Mouse (Mus musculus): Measurements from ENCODE around the gene Etnk1. TPM values are rescaled to one million over a fixed set of nuclear protein-coding genes. Genes with fewer than 3 reads are reported as not detected.
"Not testable (repeated sequence)": the region's sequence is repeated elsewhere in the genome, so short reads cannot be mapped to it uniquely, and the experiment has no call there.

Etnk1 gene
- polyA plus RNA-seq, 1 experiment from 2014 or later: 50.3 TPM

- H3K9me3 ChIP-seq: no peaks in the 10 kb centered on the region
- H3K4me3 ChIP-seq: peak overlapping the region; percentile 81
- peak overlapping the region; percentile 93 for H3K9ac ChIP-seq
- H3K27ac ChIP-seq: peak overlapping the region; percentile 90
- H3K27me3 ChIP-seq (replicated peaks): no peaks in the 10 kb centered on the region
- H3K4me2 ChIP-seq: peak overlapping the region; percentile 65
- no peaks in the 10 kb centered on the region for H3K36me3 ChIP-seq (replicated peaks)
- peaks cover 33% of the 10 kb centered on the region for H3K4me1 ChIP-seq
- ATAC-seq (replicated peaks): no peak
- 31% methylated on average over 6 of the region's 6 CpGs for WGBS
These were observed 1.1 kb downstream of the Etnk1 start for GRCm38 (mm10) chr6:143167981-143168674.

DNA sequence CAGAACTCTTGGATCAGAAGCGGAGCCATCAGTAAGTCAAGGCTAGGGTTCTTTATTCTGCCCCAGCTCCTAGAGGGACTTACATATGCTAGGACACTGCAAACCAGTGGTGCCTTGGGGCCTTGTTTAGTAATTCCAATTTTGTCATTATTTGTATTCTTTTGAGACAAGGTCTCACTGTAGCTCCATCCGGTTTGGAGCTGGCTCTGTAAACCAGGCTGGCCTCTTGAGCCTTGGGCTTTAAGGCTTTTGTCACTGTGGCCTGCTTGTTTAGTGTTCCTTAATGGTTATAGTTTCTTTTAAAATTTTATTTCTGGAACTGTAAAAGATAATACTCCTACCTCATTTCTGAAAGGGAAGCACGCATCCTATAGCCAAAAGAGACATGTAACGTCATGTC is 2.4 kb downstream of the Etnk1 start:
- no peaks in the 10 kb centered on the region for H3K9me3 ChIP-seq
- no peaks in the 10 kb centered on the region for H3K27me3 ChIP-seq (replicated peaks)
- H3K4me1 ChIP-seq: peaks cover 33% of the 10 kb centered on the region
- H3K4me2 ChIP-seq: peak overlapping the region; percentile 65
- H3K36me3 ChIP-seq (replicated peaks): no peaks in the 10 kb centered on the region
- no peak overlapping the region for H3K27ac ChIP-seq
- WGBS: 77% methylated on average over 4 of the region's 4 CpGs
- peak overlapping the region; percentile 15 for H3K9ac ChIP-seq
- ATAC-seq (replicated peaks): no peak
- H3K4me3 ChIP-seq: no peak overlapping the region

DNA sequence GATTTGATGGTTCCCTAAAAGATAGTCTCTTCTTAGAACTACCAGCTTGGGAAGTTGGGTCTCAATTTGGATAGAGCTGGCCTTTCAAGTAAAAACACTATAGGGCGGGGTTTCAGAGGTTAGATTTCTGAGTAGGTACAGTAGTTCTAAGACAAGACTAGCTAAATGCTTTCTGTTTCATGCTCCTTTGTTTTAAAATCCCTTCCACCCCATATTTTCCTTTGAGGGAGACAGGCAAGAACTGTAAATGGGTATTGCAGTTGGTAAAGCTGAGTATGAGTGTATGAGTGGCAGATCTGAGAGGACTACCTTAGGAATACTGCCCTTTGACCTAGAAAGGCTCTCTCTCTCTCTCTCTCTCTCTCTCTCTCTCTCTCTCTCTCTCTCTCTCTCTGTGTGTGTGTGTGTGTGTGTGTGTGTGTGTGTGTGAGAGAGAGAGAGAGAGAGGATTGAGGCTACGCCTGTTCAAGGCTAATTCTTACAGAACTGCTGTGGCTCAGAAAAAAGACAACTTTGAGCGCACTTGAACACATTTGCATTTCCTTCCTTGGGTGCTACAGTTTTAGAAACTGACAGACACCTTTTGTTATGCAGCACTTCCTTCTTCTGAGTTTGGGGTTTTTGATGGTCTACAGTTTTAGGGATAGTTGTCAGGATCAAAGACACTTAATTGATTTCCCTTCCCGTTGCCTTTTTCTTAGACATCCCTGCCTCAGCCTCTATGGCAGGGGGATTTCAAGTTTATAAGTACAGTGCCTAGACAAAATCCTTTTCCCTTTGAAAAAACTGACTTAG is 3.3 kb downstream of the Etnk1 start:
- Histone ChIP-seq H3K4me1 (peaks cover 33% of the 10 kb centered on the region), H3K4me3 (no peak overlapping the region), H3K9ac (no peak overlapping the region), H3K36me3 (replicated peaks) (no peaks in the 10 kb centered on the region), H3K4me2 (no peak overlapping the region), H3K27ac (no peak overlapping the region), H3K27me3 (replicated peaks) (no peaks in the 10 kb centered on the region), H3K9me3 (no peaks in the 10 kb centered on the region)
- WGBS: 82% methylated on average over 4 of the region's 4 CpGs
- ATAC-seq (replicated peaks): no peak

DNA sequence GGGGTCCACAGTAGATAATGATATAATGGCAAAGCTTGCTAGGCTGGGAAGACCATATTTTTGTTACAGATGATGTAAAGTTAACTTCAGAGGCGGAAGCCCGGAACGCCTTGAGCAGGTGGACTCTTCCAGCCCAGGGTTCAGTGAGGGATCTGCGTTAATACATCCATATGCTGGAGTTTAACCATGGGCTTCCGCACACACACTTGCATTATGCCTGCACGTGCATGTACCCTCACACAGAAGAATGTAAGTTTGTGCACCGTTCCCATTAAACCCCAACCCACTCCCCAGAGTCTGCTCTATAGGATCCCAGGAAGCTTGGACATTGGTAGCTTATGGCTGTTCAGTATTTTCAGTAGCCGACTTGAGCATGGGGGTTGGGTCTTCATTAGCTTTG is 4.0 kb downstream of the Etnk1 start:
- Histone ChIP-seq H3K9ac (no peak overlapping the region), H3K27me3 (replicated peaks) (no peaks in the 10 kb centered on the region), H3K36me3 (replicated peaks) (no peaks in the 10 kb centered on the region), H3K27ac (no peak overlapping the region), H3K4me2 (no peak overlapping the region), H3K9me3 (no peaks in the 10 kb centered on the region), H3K4me3 (no peak overlapping the region), H3K4me1 (peaks cover 30% of the 10 kb centered on the region)
- WGBS: 94% methylated on average over 8 of the region's 8 CpGs
- ATAC-seq (replicated peaks): no peak

DNA sequence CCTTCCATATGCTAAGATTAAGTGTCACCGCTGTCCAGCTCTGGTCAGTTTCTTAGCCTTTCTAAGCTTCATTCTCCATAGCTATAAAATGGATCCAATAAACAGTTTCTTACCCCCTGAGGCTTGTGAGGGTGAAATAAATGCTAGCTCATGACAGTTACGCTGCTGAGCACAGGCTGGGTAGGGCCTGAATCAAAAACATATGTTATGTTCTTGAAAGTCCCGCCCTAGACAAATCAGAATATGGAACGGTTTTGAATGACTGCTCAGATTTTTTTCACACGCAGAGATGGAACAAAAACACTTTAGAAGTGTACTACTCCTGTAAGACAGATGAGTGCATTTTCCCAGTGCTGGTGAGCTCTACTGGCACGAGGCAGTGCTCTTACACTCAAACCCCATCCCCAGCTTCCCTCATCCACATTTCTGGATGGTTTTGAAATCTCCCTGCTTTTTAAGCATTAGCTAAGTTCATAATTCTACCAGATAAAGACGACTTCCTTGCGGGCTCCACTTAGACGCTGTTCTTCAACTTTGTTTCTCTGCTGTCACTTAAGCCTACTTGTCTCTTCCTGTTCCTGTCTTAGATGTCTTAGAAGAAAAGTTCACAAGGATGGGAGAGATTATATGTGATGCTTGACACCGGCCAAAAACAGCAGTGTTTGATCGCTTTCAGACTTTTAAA is 4.9 kb downstream of the Etnk1 start:
- no peak overlapping the region for H3K9ac ChIP-seq
- H3K36me3 ChIP-seq (replicated peaks): no peaks in the 10 kb centered on the region
- no peaks in the 10 kb centered on the region for H3K9me3 ChIP-seq
- H3K4me2 ChIP-seq: no peak overlapping the region
- WGBS: 88% methylated on average over 11 of the region's 11 CpGs
- H3K4me1 ChIP-seq: peaks cover 27% of the 10 kb centered on the region
- no peak overlapping the region for H3K27ac ChIP-seq
- H3K27me3 ChIP-seq (replicated peaks): no peaks in the 10 kb centered on the region
- no peak for ATAC-seq (replicated peaks)
- no peak overlapping the region for H3K4me3 ChIP-seq

DNA sequence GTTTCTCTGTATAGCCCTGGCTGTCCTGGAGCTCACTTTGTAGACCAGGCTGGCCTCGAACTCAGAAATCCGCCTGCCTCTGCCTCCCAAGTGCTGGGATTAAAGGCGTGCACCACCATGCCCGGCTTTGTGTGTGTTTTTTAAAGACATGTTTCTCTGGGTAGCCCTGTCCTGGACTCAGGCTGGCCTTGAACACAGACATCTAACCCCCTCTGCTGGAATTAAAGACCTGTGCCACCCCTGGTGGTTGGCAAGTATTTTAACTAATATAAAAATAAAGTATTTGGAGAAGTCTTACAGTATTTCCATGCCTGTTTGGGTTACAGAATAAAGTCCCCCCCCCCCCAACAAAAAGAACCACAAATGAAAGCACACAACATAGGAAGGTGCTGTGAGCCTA is 5.7 kb downstream of the Etnk1 start:
- peaks cover 27% of the 10 kb centered on the region for H3K4me1 ChIP-seq
- H3K27ac ChIP-seq; H3K4me2 ChIP-seq; ATAC-seq (replicated peaks); H3K4me3 ChIP-seq; H3K9me3 ChIP-seq; H3K36me3 ChIP-seq (replicated peaks); H3K27me3 ChIP-seq (replicated peaks); H3K9ac ChIP-seq: not testable (repeated sequence)
- WGBS: 95% methylated on average over 4 of the region's 4 CpGs

GRCm38 (mm10) chr6:143174226-143174625 is 7.2 kb downstream of the Etnk1 start:
- no peak for ATAC-seq (replicated peaks)
- peaks cover 17% of the 10 kb centered on the region for H3K4me1 ChIP-seq
- H3K27ac ChIP-seq: no peak overlapping the region
- H3K9me3 ChIP-seq: no peaks in the 10 kb centered on the region
- H3K4me2 ChIP-seq: no peak overlapping the region
- no peak overlapping the region for H3K4me3 ChIP-seq
- H3K36me3 ChIP-seq (replicated peaks): no peaks in the 10 kb centered on the region
- WGBS: 97% methylated on average over 4 of the region's 4 CpGs
- H3K9ac ChIP-seq: no peak overlapping the region
- H3K27me3 ChIP-seq (replicated peaks): no peaks in the 10 kb centered on the region

GRCm38 (mm10) chr6:143174906-143175656 is 8.1 kb downstream of the Etnk1 start:
- H3K9ac ChIP-seq: no peak overlapping the region
- peaks cover 9% of the 10 kb centered on the region; the same call in 1 of the 2 replicates for H3K4me1 ChIP-seq
- no peaks in the 10 kb centered on the region for H3K9me3 ChIP-seq
- 37% methylated on average over 3 of the region's 3 CpGs for WGBS
- no peak overlapping the region for H3K27ac ChIP-seq
- no peaks in the 10 kb centered on the region for H3K27me3 ChIP-seq (replicated peaks)
- peak; percentile 43 for ATAC-seq (replicated peaks)
- no peak overlapping the region for H3K4me2 ChIP-seq
- no peaks in the 10 kb centered on the region for H3K36me3 ChIP-seq (replicated peaks)
- H3K4me3 ChIP-seq: no peak overlapping the region

DNA sequence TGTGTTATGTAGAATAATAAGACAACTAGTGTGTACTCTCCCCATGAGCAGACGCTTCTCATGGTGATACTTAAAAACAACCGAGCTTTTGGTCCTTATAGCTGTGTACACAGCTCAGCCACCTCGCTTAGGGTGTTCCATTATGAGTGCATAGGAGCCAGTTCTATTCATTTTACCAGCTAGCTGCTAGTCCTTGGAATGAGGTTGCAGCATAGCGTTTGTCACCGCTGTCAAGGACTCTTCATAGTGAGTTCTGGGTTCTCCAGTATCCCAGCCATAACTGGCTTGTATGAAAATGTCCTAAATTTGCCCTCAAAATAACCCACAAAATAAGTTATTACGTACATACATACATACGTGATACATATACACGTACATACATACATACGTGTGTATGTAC is 9.1 kb downstream of the Etnk1 start:
- ATAC-seq (replicated peaks): no peak
- Histone ChIP-seq H3K27ac (no peak overlapping the region), H3K36me3 (replicated peaks) (no peaks in the 10 kb centered on the region), H3K9ac (no peak overlapping the region), H3K4me2 (no peak overlapping the region), H3K9me3 (no peaks in the 10 kb centered on the region), H3K27me3 (replicated peaks) (no peaks in the 10 kb centered on the region), H3K4me1 (peaks cover under 1% of the 10 kb centered on the region; the same call in 1 of the 2 replicates), H3K4me3 (no peak overlapping the region)
- WGBS: 95% methylated on average over 9 of the region's 9 CpGs

DNA sequence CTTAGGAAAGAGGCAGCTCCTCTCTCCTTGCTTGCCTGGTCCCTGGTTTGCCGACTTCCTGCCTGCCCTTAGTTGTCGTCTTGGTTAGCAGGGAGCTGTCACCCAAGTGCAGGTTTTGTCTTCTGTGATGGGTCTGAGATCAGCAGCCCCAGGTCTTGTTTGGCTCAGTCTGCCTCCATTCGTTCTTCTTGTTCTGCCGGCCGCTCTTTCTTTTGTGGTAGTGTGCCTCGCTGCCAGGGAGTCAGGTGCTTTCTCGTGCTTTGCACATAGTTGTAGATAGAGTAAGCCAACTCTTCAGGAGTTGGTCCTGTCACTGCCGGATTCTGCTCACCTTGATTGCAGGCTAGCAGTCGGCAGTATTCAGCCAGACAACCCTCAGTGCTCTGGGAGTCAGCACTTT is 9.6 kb downstream of the Etnk1 start:
- no peak for ATAC-seq (replicated peaks)
- Histone ChIP-seq H3K4me1 (no peaks in the 10 kb centered on the region), H3K9me3 (no peaks in the 10 kb centered on the region), H3K36me3 (replicated peaks) (no peaks in the 10 kb centered on the region), H3K9ac (no peak overlapping the region), H3K27ac (no peak overlapping the region), H3K27me3 (replicated peaks) (no peaks in the 10 kb centered on the region), H3K4me2 (no peak overlapping the region), H3K4me3 (no peak overlapping the region)
- 93% methylated on average over 9 of the region's 9 CpGs for WGBS

- no peak overlapping the region for H3K27ac ChIP-seq
- no peaks in the 10 kb centered on the region for H3K27me3 ChIP-seq (replicated peaks)
- WGBS: 78% methylated on average over 4 of the region's 4 CpGs
- no peak overlapping the region for H3K9ac ChIP-seq
- H3K36me3 ChIP-seq (replicated peaks): 0 out of 2 replicates have a peak, but pooled peaks cover 6% of the 10 kb centered on the region
- ATAC-seq (replicated peaks): no peak
- H3K9me3 ChIP-seq: no peaks in the 10 kb centered on the region
- H3K4me1 ChIP-seq: no peaks in the 10 kb centered on the region
- no peak overlapping the region for H3K4me3 ChIP-seq
- H3K4me2 ChIP-seq: no peak overlapping the region
These were observed 12.2 kb downstream of the Etnk1 start for GRCm38 (mm10) chr6:143179181-143179580.

DNA sequence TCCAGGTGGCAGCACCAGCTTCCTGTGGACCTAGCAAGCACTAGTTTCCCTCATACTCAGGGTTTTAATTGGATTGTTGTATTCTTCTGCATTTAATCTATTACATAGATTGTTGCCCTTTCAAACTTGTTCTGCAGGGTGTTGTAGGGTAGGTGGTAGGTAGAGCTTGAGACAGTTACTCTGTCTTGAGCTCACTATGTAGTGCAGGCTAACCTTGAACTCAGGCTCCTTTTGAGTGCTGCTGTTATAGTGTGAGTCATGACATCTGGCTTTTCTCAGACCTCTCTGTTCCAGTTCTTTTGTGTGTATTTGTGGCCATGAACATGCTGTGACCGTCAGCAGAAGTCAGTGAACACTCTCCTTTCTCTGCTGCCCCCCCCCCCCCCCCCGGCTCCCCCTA is 12.7 kb downstream of the Etnk1 start:
- H3K4me3 ChIP-seq: no peak overlapping the region
- H3K4me2 ChIP-seq: no peak overlapping the region
- H3K4me1 ChIP-seq: no peaks in the 10 kb centered on the region
- no peaks in the 10 kb centered on the region for H3K9me3 ChIP-seq
- no peak for ATAC-seq (replicated peaks)
- 65% methylated on average over 2 of the region's 2 CpGs for WGBS
- 0 out of 2 replicates have a peak, but pooled peaks cover 6% of the 10 kb centered on the region for H3K36me3 ChIP-seq (replicated peaks)
- no peak overlapping the region for H3K27ac ChIP-seq
- no peaks in the 10 kb centered on the region for H3K27me3 ChIP-seq (replicated peaks)
- no peak overlapping the region for H3K9ac ChIP-seq

Measured in midbrain, embryonic 15.5 days (tissue).